Mouse (Mus musculus) megakaryocyte-erythroid progenitor cell, adult 5-6 weeks (primary cell): Measurements from ENCODE around the gene Etfa. TPM values are rescaled to one million over a fixed set of nuclear protein-coding genes. Genes with fewer than 3 reads are reported as not detected.

Experiments
- ATAC-seq: replicated peaks from 2 replicates; pipeline ENCODE4 v1.8.0; 2016; ENCODE audit warnings: mild to moderate bottlenecking, inconsistent platforms; ENCODE audit not compliant: severe bottlenecking, poor library complexity, low FRiP score, low TSS enrichment
- total RNA-seq, 2 experiments: library from RNA; stranded (forward) in 1 of 2; stranded (reverse) in 1 of 2; fragments of 200-1000, 215-1000 nt in 1 of 2; fragments of >200 nt in 1 of 2; fragmentation: Nextera tagmentation in 1 of 2; gene quantifications; 2 replicates each; pipeline ENCODE4 v1.2.3; 2014 to 2017

Etfa gene
- total RNA-seq, 2 experiments from 2014 or later, result 72.0 to 115 TPM

GRCm38 (mm10) chr9:55535907-55536306 is 23.9 kb upstream of the Etfa start:
- peak; percentile 76 for ATAC-seq

- ATAC-seq, result peak; percentile 74
Observed at GRCm38 (mm10) chr9:55525716-55526115, 13.7 kb upstream of the Etfa start.

- peak; percentile 67 for ATAC-seq
Observed at GRCm38 (mm10) chr9:55511521-55511993, 486 bp downstream of the Etfa start.

GRCm38 (mm10) chr9:55510651-55511235 is 1.3 kb downstream of the Etfa start:
- ATAC-seq, result no peak

GRCm38 (mm10) chr9:55509731-55510130 is 2.3 kb downstream of the Etfa start:
- no peak for ATAC-seq

GRCm38 (mm10) chr9:55508701-55509100 is 3.3 kb downstream of the Etfa start:
- no peak for ATAC-seq

GRCm38 (mm10) chr9:55507922-55508321 is 4.1 kb downstream of the Etfa start:
- ATAC-seq, result no peak

GRCm38 (mm10) chr9:55482116-55482515 is 29.9 kb downstream of the Etfa start:
- ATAC-seq, result no peak

GRCm38 (mm10) chr9:55478699-55479098 is 33.3 kb downstream of the Etfa start:
- ATAC-seq, result no peak

GRCm38 (mm10) chr9:55476084-55476483 is 36.0 kb downstream of the Etfa start:
- no peak for ATAC-seq

- ATAC-seq, result 0 out of 2 replicates have a peak, but pooled peaks have one; percentile 41
Observed at GRCm38 (mm10) chr9:55468397-55468796, 43.6 kb downstream of the Etfa start.

GRCm38 (mm10) chr9:55453366-55453765 is 58.7 kb downstream of the Etfa start:
- ATAC-seq, result no peak

- ATAC-seq, result no peak
Observed at GRCm38 (mm10) chr9:55452906-55453305, 59.1 kb downstream of the Etfa start.

GRCm38 (mm10) chr9:55451426-55451825 is 60.6 kb downstream of the Etfa start:
- no peak for ATAC-seq

- ATAC-seq, result no peak
Observed at GRCm38 (mm10) chr9:55450035-55450434, 62.0 kb downstream of the Etfa start.

- no peak for ATAC-seq
Observed at GRCm38 (mm10) chr9:55449108-55449507, 62.9 kb downstream of the Etfa start.

GRCm38 (mm10) chr9:55447509-55447908 is 64.5 kb downstream of the Etfa start:
- no peak for ATAC-seq

- no peak for ATAC-seq
Observed at GRCm38 (mm10) chr9:55439206-55439780, 72.8 kb downstream of the Etfa start.

GRCm38 (mm10) chr9:55438433-55438832 is 73.6 kb downstream of the Etfa start:
- no peak for ATAC-seq

GRCm38 (mm10) chr9:55433875-55434274 is 78.2 kb downstream of the Etfa start:
- ATAC-seq, result no peak
